Mouse (Mus musculus) right cerebral cortex, postnatal 36 days (tissue): ENCODE results near the gene Stk40.

ENCODE experiments used
- DNase-seq, 2 experiments: peaks; one replicate each; pipeline ENCODE4 v3.0.0; 2022; ENCODE audit warnings: low spot score in 2 of 2, mixed read lengths in 1 of 2

Gene Stk40

GRCm38 (mm10) chr4:126097711-126098253, 6.0 kb upstream of the Stk40 start:
- no peak for DNase-seq

- DNase-seq: no peak
These were observed 4.4 kb upstream of the Stk40 start for GRCm38 (mm10) chr4:126099365-126099764.

- no peak for DNase-seq
These were observed 3.0 kb upstream of the Stk40 start for GRCm38 (mm10) chr4:126100764-126101163.

GRCm38 (mm10) chr4:126102061-126102841, 1.5 kb upstream of the Stk40 start:
- peak; percentile 40 to 43 for DNase-seq

GRCm38 (mm10) chr4:126103057-126103581, 638 bp upstream of the Stk40 start:
- DNase-seq: peak; percentile 79 to 86

- peak in 1 of 2 experiments; percentile 18 for DNase-seq
These were observed 711 bp downstream of the Stk40 start for GRCm38 (mm10) chr4:126104261-126105075.

GRCm38 (mm10) chr4:126105131-126105783, 1.5 kb downstream of the Stk40 start:
- no peak for DNase-seq

GRCm38 (mm10) chr4:126108061-126108740, 4.4 kb downstream of the Stk40 start:
- no peak for DNase-seq

GRCm38 (mm10) chr4:126109613-126110373, 6.0 kb downstream of the Stk40 start:
- DNase-seq: no peak

GRCm38 (mm10) chr4:126110374-126111152, 6.8 kb downstream of the Stk40 start:
- peak; percentile 76 to 82 for DNase-seq

- no peak for DNase-seq
These were observed 7.4 kb downstream of the Stk40 start for GRCm38 (mm10) chr4:126111153-126111549.

GRCm38 (mm10) chr4:126113243-126113642, 9.5 kb downstream of the Stk40 start:
- DNase-seq: no peak

- DNase-seq: no peak
These were observed 10.2 kb downstream of the Stk40 start for GRCm38 (mm10) chr4:126113943-126114342.

- DNase-seq: no peak
These were observed 11.7 kb downstream of the Stk40 start for GRCm38 (mm10) chr4:126115411-126115810.

GRCm38 (mm10) chr4:126115871-126116521, 12.2 kb downstream of the Stk40 start:
- no peak for DNase-seq

- no peak for DNase-seq
These were observed 13.4 kb downstream of the Stk40 start for GRCm38 (mm10) chr4:126117116-126117515.

- peak; percentile 79 to 82 for DNase-seq
These were observed 14.9 kb downstream of the Stk40 start for GRCm38 (mm10) chr4:126118651-126119050.

- no peak for DNase-seq
These were observed 15.3 kb downstream of the Stk40 start for GRCm38 (mm10) chr4:126119051-126119450.

- no peak for DNase-seq
These were observed 16.3 kb downstream of the Stk40 start for GRCm38 (mm10) chr4:126120052-126120451.
